Mouse (Mus musculus): ENCODE results near the gene Zscan2.

Gene Zscan2

GRCm38 (mm10) chr7:80885666-80886065 is 24.9 kb downstream of the Zscan2 start:
- DNase-seq (ENCODE audit: low spot score) = no peak

GRCm38 (mm10) chr7:80888595-80888994 is 27.9 kb downstream of the Zscan2 start:
- DNase-seq (ENCODE audit: low spot score) = no peak

- peak; percentile 53 for DNase-seq (ENCODE audit: low spot score)
Observed at GRCm38 (mm10) chr7:80889021-80889511, 28.3 kb downstream of the Zscan2 start.

GRCm38 (mm10) chr7:80889841-80890241 is 29.1 kb downstream of the Zscan2 start:
- no peak for DNase-seq (ENCODE audit: low spot score)

GRCm38 (mm10) chr7:80893086-80893752 is 32.5 kb downstream of the Zscan2 start:
- no peak for DNase-seq (ENCODE audit: low spot score)

- no peak for DNase-seq (ENCODE audit: low spot score)
Observed at GRCm38 (mm10) chr7:80893753-80894129, 33.0 kb downstream of the Zscan2 start.

GRCm38 (mm10) chr7:80894196-80894595 is 33.5 kb downstream of the Zscan2 start:
- no peak for DNase-seq (ENCODE audit: low spot score)

GRCm38 (mm10) chr7:80894815-80895519 is 34.2 kb downstream of the Zscan2 start:
- DNase-seq (ENCODE audit: low spot score) = no peak

- no peak for DNase-seq (ENCODE audit: low spot score)
Observed at GRCm38 (mm10) chr7:80897134-80897533, 36.4 kb downstream of the Zscan2 start.

- no peak for DNase-seq (ENCODE audit: low spot score)
Observed at GRCm38 (mm10) chr7:80897721-80898120, 37.0 kb downstream of the Zscan2 start.

GRCm38 (mm10) chr7:80900944-80901501 is 40.3 kb downstream of the Zscan2 start, which contains the start of gene Wdr73:
Gene Wdr73, minus strand, starts transcription at chr7:80901269.
- DNase-seq (ENCODE audit: low spot score) = peak; percentile 91

- no peak for DNase-seq (ENCODE audit: low spot score)
Observed at GRCm38 (mm10) chr7:80901541-80902274, 41.0 kb downstream of the Zscan2 start.

GRCm38 (mm10) chr7:80903625-80904422 is 43.1 kb downstream of the Zscan2 start:
- DNase-seq (ENCODE audit: low spot score) = no peak

- peak; percentile 49 for DNase-seq (ENCODE audit: low spot score)
Observed at GRCm38 (mm10) chr7:80904921-80905515, 44.3 kb downstream of the Zscan2 start, which contains the start of gene Nmb. Gene Nmb, minus strand, starts transcription at chr7:80905076.

- no peak for DNase-seq (ENCODE audit: low spot score)
Observed at GRCm38 (mm10) chr7:80911053-80911452, 50.3 kb downstream of the Zscan2 start.

- DNase-seq (ENCODE audit: low spot score) = no peak
Observed at GRCm38 (mm10) chr7:80912496-80912895, 51.8 kb downstream of the Zscan2 start.

- DNase-seq (ENCODE audit: low spot score) = no peak
Observed at GRCm38 (mm10) chr7:80917916-80918465, 57.3 kb downstream of the Zscan2 start.

GRCm38 (mm10) chr7:80918982-80919646 is 58.4 kb downstream of the Zscan2 start:
- no peak for DNase-seq (ENCODE audit: low spot score)

GRCm38 (mm10) chr7:80919647-80920008 is 58.9 kb downstream of the Zscan2 start:
- no peak for DNase-seq (ENCODE audit: low spot score)

GRCm38 (mm10) chr7:80923165-80923564 is 62.4 kb downstream of the Zscan2 start:
- no peak for DNase-seq (ENCODE audit: low spot score)

Data from layer of hippocampus, adult 11-12 months (tissue).